Mouse (Mus musculus): ENCODE results near the gene Patl1. TPM values are rescaled to one million over a fixed set of nuclear protein-coding genes. Genes with fewer than 3 reads are reported as not detected.
"Not testable (repeated sequence)": the region's sequence is repeated elsewhere in the genome, so short reads cannot be mapped to it uniquely, and the experiment has no call there.

Patl1 gene
- polyA plus RNA-seq, 1 experiment, result 17.6 TPM

- Histone ChIP-seq H3K4me3 (ENCODE audit: insufficient read depth, low read depth, low read length) (peak overlapping the region; percentile 95), H3K36me3 (ENCODE audit: control insufficient read depth, insufficient read depth, low read length) (no peaks in the 10 kb centered on the region), H3K27ac (ENCODE audit: insufficient read depth, low read depth, low read length) (peak overlapping the region; percentile 76), H3K4me1 (ENCODE audit: control insufficient read depth, insufficient read depth, low read length) (peaks cover 5% of the 10 kb centered on the region; the same call in 1 of the 2 replicates), H3K27me3 (replicated peaks; ENCODE audit: control insufficient read depth, insufficient read depth, low read length) (no peaks in the 10 kb centered on the region)
- TF ChIP-seq POLR2A (IDR thresholded peaks at IDR 0.05; ENCODE audit: low read depth, low read length) (no peak), CTCF (conservative IDR thresholded peaks at IDR 0.05; ENCODE audit: insufficient read depth, insufficient read length, low read depth, low read length) (no peak)
- WGBS, result 1% methylated on average over 46 of the region's 54 CpGs
- DNase-seq, result peak; percentile 66
These were observed 428 bp downstream of the Patl1 start for GRCm38 (mm10) chr19:11912533-11913121.

- peaks cover 2% of the 10 kb centered on the region for H3K36me3 ChIP-seq (ENCODE audit: control insufficient read depth, insufficient read depth, low read length)
- peak; percentile 43 for DNase-seq
- TF ChIP-seq POLR2A (IDR thresholded peaks at IDR 0.05; ENCODE audit: low read depth, low read length), result no peak
- no peak for TF ChIP-seq CTCF (conservative IDR thresholded peaks at IDR 0.05; ENCODE audit: insufficient read depth, insufficient read length, low read depth, low read length)
- no peak overlapping the region for H3K27ac ChIP-seq (ENCODE audit: insufficient read depth, low read depth, low read length)
- no peaks in the 10 kb centered on the region for H3K27me3 ChIP-seq (replicated peaks; ENCODE audit: control insufficient read depth, insufficient read depth, low read length)
- peaks cover 5% of the 10 kb centered on the region; the same call in 1 of the 2 replicates for H3K4me1 ChIP-seq (ENCODE audit: control insufficient read depth, insufficient read depth, low read length)
- no peak overlapping the region for H3K4me3 ChIP-seq (ENCODE audit: insufficient read depth, low read depth, low read length)
- 10% methylated on average over 2 of the region's 2 CpGs for WGBS
These were observed 3.6 kb downstream of the Patl1 start for GRCm38 (mm10) chr19:11915804-11916203.

- H3K4me3 ChIP-seq (ENCODE audit: insufficient read depth, low read depth, low read length), result no peak overlapping the region
- DNase-seq, result no peak
- H3K4me1 ChIP-seq (ENCODE audit: control insufficient read depth, insufficient read depth, low read length), result no peaks in the 10 kb centered on the region
- TF ChIP-seq POLR2A (IDR thresholded peaks at IDR 0.05; ENCODE audit: low read depth, low read length) (no peak), CTCF (conservative IDR thresholded peaks at IDR 0.05; ENCODE audit: insufficient read depth, insufficient read length, low read depth, low read length) (no peak)
- peaks cover 18% of the 10 kb centered on the region for H3K36me3 ChIP-seq (ENCODE audit: control insufficient read depth, insufficient read depth, low read length)
- no peaks in the 10 kb centered on the region for H3K27me3 ChIP-seq (replicated peaks; ENCODE audit: control insufficient read depth, insufficient read depth, low read length)
- no peak overlapping the region for H3K27ac ChIP-seq (ENCODE audit: insufficient read depth, low read depth, low read length)
- WGBS, result 97% methylated on average over 1 of the region's 1 CpGs
These were observed 9.9 kb downstream of the Patl1 start for GRCm38 (mm10) chr19:11922068-11922467.

GRCm38 (mm10) chr19:11922515-11922914, 10.3 kb downstream of the Patl1 start:
- DNase-seq; H3K4me3 ChIP-seq (ENCODE audit: insufficient read depth, low read depth, low read length); H3K4me1 ChIP-seq (ENCODE audit: control insufficient read depth, insufficient read depth, low read length); H3K27ac ChIP-seq (ENCODE audit: insufficient read depth, low read depth, low read length); H3K27me3 ChIP-seq (replicated peaks; ENCODE audit: control insufficient read depth, insufficient read depth, low read length): not testable (repeated sequence)
- 96% methylated on average over 2 of the region's 2 CpGs for WGBS
- peaks cover 18% of the 10 kb centered on the region for H3K36me3 ChIP-seq (ENCODE audit: control insufficient read depth, insufficient read depth, low read length)

- Histone ChIP-seq H3K27me3 (replicated peaks; ENCODE audit: control insufficient read depth, insufficient read depth, low read length) (no peaks in the 10 kb centered on the region), H3K36me3 (ENCODE audit: control insufficient read depth, insufficient read depth, low read length) (peaks cover 20% of the 10 kb centered on the region), H3K4me3 (ENCODE audit: insufficient read depth, low read depth, low read length) (no peak overlapping the region), H3K4me1 (ENCODE audit: control insufficient read depth, insufficient read depth, low read length) (no peaks in the 10 kb centered on the region), H3K27ac (ENCODE audit: insufficient read depth, low read depth, low read length) (no peak overlapping the region)
- TF ChIP-seq CTCF (conservative IDR thresholded peaks at IDR 0.05; ENCODE audit: insufficient read depth, insufficient read length, low read depth, low read length) (no peak), POLR2A (IDR thresholded peaks at IDR 0.05; ENCODE audit: low read depth, low read length) (no peak)
- 80% methylated on average over 2 of the region's 2 CpGs for WGBS
- no peak for DNase-seq
These were observed 14.2 kb downstream of the Patl1 start for GRCm38 (mm10) chr19:11926380-11926779.

DNA sequence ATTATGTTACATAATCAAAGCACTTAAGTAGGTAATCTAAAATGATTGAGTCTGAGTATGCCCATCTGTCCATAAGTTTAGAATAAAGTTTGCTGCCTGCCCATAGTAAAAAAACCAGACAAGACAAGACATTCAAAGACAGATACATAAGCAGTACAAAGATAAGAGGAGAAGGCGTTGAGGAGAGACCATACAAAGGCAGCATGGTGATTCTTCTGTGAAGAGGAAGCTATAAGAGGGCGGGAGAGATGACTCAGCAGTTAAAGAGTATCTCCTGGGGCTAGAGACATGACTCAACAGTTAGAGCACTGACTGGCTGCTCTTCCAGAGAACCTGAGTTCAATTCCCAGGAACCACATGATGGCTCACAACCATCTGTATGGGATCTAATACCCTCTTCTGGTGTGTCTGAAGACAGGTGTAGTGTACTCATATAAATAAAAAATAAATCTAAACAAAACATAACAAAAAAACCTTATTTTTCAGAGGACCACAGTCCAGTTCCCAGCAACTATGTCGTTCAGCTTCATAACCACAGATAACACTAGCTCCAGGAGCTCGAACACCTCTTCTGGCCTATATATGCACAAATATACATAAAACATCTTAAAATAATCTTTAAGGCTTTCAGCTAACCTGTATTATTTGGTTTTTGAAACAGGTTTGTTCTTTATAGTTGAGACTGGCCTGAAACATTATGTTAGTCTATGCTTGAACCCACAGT, 16.0 kb downstream of the Patl1 start:
- Histone ChIP-seq H3K27ac (ENCODE audit: insufficient read depth, low read depth, low read length) (no peak overlapping the region), H3K27me3 (replicated peaks; ENCODE audit: control insufficient read depth, insufficient read depth, low read length) (no peaks in the 10 kb centered on the region), H3K4me1 (ENCODE audit: control insufficient read depth, insufficient read depth, low read length) (no peaks in the 10 kb centered on the region), H3K36me3 (ENCODE audit: control insufficient read depth, insufficient read depth, low read length) (peaks cover 12% of the 10 kb centered on the region), H3K4me3 (ENCODE audit: insufficient read depth, low read depth, low read length) (no peak overlapping the region)
- TF ChIP-seq POLR2A (IDR thresholded peaks at IDR 0.05; ENCODE audit: low read depth, low read length) (no peak), CTCF (conservative IDR thresholded peaks at IDR 0.05; ENCODE audit: insufficient read depth, insufficient read length, low read depth, low read length) (no peak)
- 90% methylated on average over 4 of the region's 4 CpGs for WGBS
- DNase-seq, result no peak

GRCm38 (mm10) chr19:11946460-11946859, 34.3 kb downstream of the Patl1 start:
- H3K36me3 ChIP-seq (ENCODE audit: control insufficient read depth, insufficient read depth, low read length); H3K4me3 ChIP-seq (ENCODE audit: insufficient read depth, low read depth, low read length); H3K27me3 ChIP-seq (replicated peaks; ENCODE audit: control insufficient read depth, insufficient read depth, low read length); H3K27ac ChIP-seq (ENCODE audit: insufficient read depth, low read depth, low read length); H3K4me1 ChIP-seq (ENCODE audit: control insufficient read depth, insufficient read depth, low read length); DNase-seq: not testable (repeated sequence)
- 97% methylated on average over 9 of the region's 9 CpGs for WGBS
